Mouse (Mus musculus) heart, embryonic 15.5 days (tissue): Measurements from ENCODE around the gene Hs6st1. TPM values are rescaled to one million over a fixed set of nuclear protein-coding genes. Genes with fewer than 3 reads are reported as not detected.

ENCODE experiments used
- ATAC-seq: fragments of 200-750 bp; cut with Nextera tagmentation; replicated peaks from 2 replicates; pipeline ENCODE4 v1.8.0; 2017; ENCODE audit warnings: low read depth, moderate TSS enrichment; ENCODE audit not compliant: insufficient number of reproducible peaks, insufficient read depth, low FRiP score
- H3K27ac ChIP-seq: fragments of 300-500 bp; sonication (generic); 2 replicates; pipeline ENCODE4 v1.5.1; 2015; ENCODE audit warnings: mild to moderate bottlenecking, inconsistent platforms
- H3K27me3 ChIP-seq: fragments of 300-500 bp; sonication (generic); 2 replicates; pipeline ENCODE4 v1.6.1; 2015; ENCODE audit warnings: inconsistent platforms
- H3K36me3 ChIP-seq: fragments of 300-500 bp; sonication (generic); 2 replicates; pipeline ENCODE4 v1.6.1; 2015; ENCODE audit warnings: mild to moderate bottlenecking, inconsistent platforms
- H3K4me1 ChIP-seq: fragments of 300-500 bp; sonication (generic); replicated peaks from 2 replicates; pipeline ENCODE4 v1.6.1; 2015; ENCODE audit warnings: inconsistent platforms
- H3K4me2 ChIP-seq: fragments of 300-500 bp; sonication (generic); 2 replicates; pipeline ENCODE4 v1.6.1; 2015; ENCODE audit warnings: inconsistent platforms, mild to moderate bottlenecking, moderate library complexity
- H3K4me3 ChIP-seq: fragments of 300-500 bp; sonication (generic); 2 replicates; pipeline ENCODE4 v1.5.1; 2015; ENCODE audit warnings: mild to moderate bottlenecking, inconsistent platforms
- H3K9ac ChIP-seq: fragments of 300-500 bp; sonication (generic); 2 replicates; pipeline ENCODE4 v1.6.1; 2015; ENCODE audit warnings: mild to moderate bottlenecking, inconsistent platforms
- H3K9me3 ChIP-seq: fragments of 300-500 bp; sonication (generic); replicated peaks from 2 replicates; pipeline ENCODE4 v1.6.1; 2016; ENCODE audit warnings: inconsistent platforms
- WGBS: fragments of 180-500 bp; shearing (Covaris S2); methylation state at CpG from one replicate; pipeline ENCODE4 v1.1.7; 2015; ENCODE audit warnings: mixed read lengths; 5-methylcytosine and 5-hydroxymethylcytosine counted together
- polyA plus RNA-seq: library from polyadenylated mRNA; unstranded; fragments of >200 nt; fragmentation: Nextera tagmentation; extraction: Ambion mirVana; gene quantifications from 2 replicates; pipeline ENCODE4 v1.2.1, GENCODE M21; 2015

Gene Hs6st1
- polyA plus RNA-seq, 1 experiment from 2014 or later = 8.0 TPM

GRCm38 (mm10) chr1:36112665-36113064, 44.5 kb downstream of the Hs6st1 start:
- no peak for ATAC-seq
- Histone ChIP-seq H3K9me3 (no peaks in the 10 kb centered on the region), H3K36me3 (no peaks in the 10 kb centered on the region), H3K4me3 (no peak overlapping the region), H3K27ac (no peak overlapping the region), H3K4me1 (no peaks in the 10 kb centered on the region), H3K4me2 (no peak overlapping the region), H3K9ac (no peak overlapping the region), H3K27me3 (no peaks in the 10 kb centered on the region)
- 83% methylated on average over 3 of the region's 3 CpGs for WGBS

GRCm38 (mm10) chr1:36113670-36114069, 45.5 kb downstream of the Hs6st1 start:
- Histone ChIP-seq H3K4me3 (no peak overlapping the region), H3K27me3 (no peaks in the 10 kb centered on the region), H3K9me3 (no peaks in the 10 kb centered on the region), H3K4me2 (no peak overlapping the region), H3K4me1 (no peaks in the 10 kb centered on the region), H3K9ac (no peak overlapping the region), H3K36me3 (no peaks in the 10 kb centered on the region), H3K27ac (no peak overlapping the region)
- WGBS = 79% methylated on average over 8 of the region's 8 CpGs
- ATAC-seq = no peak

- Histone ChIP-seq H3K4me1 (no peaks in the 10 kb centered on the region), H3K4me3 (no peak overlapping the region), H3K4me2 (no peak overlapping the region), H3K27ac (no peak overlapping the region), H3K9me3 (no peaks in the 10 kb centered on the region), H3K27me3 (no peaks in the 10 kb centered on the region), H3K9ac (no peak overlapping the region), H3K36me3 (no peaks in the 10 kb centered on the region)
- ATAC-seq = no peak
- 88% methylated on average over 3 of the region's 3 CpGs for WGBS
Observed at GRCm38 (mm10) chr1:36114844-36115243, 46.6 kb downstream of the Hs6st1 start.

GRCm38 (mm10) chr1:36116488-36116887, 48.3 kb downstream of the Hs6st1 start:
- no peak overlapping the region for H3K4me2 ChIP-seq
- H3K27me3 ChIP-seq = no peaks in the 10 kb centered on the region
- WGBS = 73% methylated on average over 5 of the region's 5 CpGs
- no peak overlapping the region for H3K27ac ChIP-seq
- H3K4me1 ChIP-seq = no peaks in the 10 kb centered on the region
- no peaks in the 10 kb centered on the region for H3K9me3 ChIP-seq
- no peak overlapping the region for H3K4me3 ChIP-seq
- H3K36me3 ChIP-seq = no peaks in the 10 kb centered on the region
- ATAC-seq = no peak
- no peak overlapping the region for H3K9ac ChIP-seq

GRCm38 (mm10) chr1:36118061-36118685, 50.0 kb downstream of the Hs6st1 start:
- Histone ChIP-seq H3K4me1 (no peaks in the 10 kb centered on the region), H3K4me3 (no peak overlapping the region), H3K4me2 (no peak overlapping the region), H3K9me3 (no peaks in the 10 kb centered on the region), H3K27ac (no peak overlapping the region), H3K9ac (no peak overlapping the region), H3K36me3 (no peaks in the 10 kb centered on the region), H3K27me3 (no peaks in the 10 kb centered on the region)
- ATAC-seq = no peak
- WGBS = 77% methylated on average over 9 of the region's 9 CpGs

GRCm38 (mm10) chr1:36118958-36119357, 50.8 kb downstream of the Hs6st1 start:
- H3K9ac ChIP-seq = no peak overlapping the region
- no peaks in the 10 kb centered on the region for H3K9me3 ChIP-seq
- no peak overlapping the region for H3K4me2 ChIP-seq
- 82% methylated on average over 3 of the region's 3 CpGs for WGBS
- H3K4me3 ChIP-seq = no peak overlapping the region
- H3K27me3 ChIP-seq = no peaks in the 10 kb centered on the region
- no peak for ATAC-seq
- H3K36me3 ChIP-seq = no peaks in the 10 kb centered on the region
- no peaks in the 10 kb centered on the region for H3K4me1 ChIP-seq
- no peak overlapping the region for H3K27ac ChIP-seq

GRCm38 (mm10) chr1:36119426-36119825, 51.2 kb downstream of the Hs6st1 start:
- Histone ChIP-seq H3K36me3 (no peaks in the 10 kb centered on the region), H3K4me3 (no peak overlapping the region), H3K27ac (no peak overlapping the region), H3K4me1 (no peaks in the 10 kb centered on the region), H3K27me3 (no peaks in the 10 kb centered on the region), H3K4me2 (no peak overlapping the region), H3K9me3 (no peaks in the 10 kb centered on the region), H3K9ac (no peak overlapping the region)
- ATAC-seq = no peak
- WGBS = 85% methylated on average over 4 of the region's 4 CpGs

- Histone ChIP-seq H3K9ac (no peak overlapping the region), H3K36me3 (no peaks in the 10 kb centered on the region), H3K4me2 (no peak overlapping the region), H3K9me3 (no peaks in the 10 kb centered on the region), H3K27ac (no peak overlapping the region), H3K4me3 (no peak overlapping the region), H3K27me3 (no peaks in the 10 kb centered on the region), H3K4me1 (no peaks in the 10 kb centered on the region)
- ATAC-seq = no peak
- WGBS = 82% methylated on average over 8 of the region's 8 CpGs
Observed at GRCm38 (mm10) chr1:36121172-36121571, 53.0 kb downstream of the Hs6st1 start.

- ATAC-seq = no peak
- Histone ChIP-seq H3K9ac (no peak overlapping the region), H3K27me3 (no peaks in the 10 kb centered on the region), H3K36me3 (no peaks in the 10 kb centered on the region), H3K4me3 (no peak overlapping the region), H3K9me3 (no peaks in the 10 kb centered on the region), H3K4me2 (no peak overlapping the region), H3K4me1 (peaks cover under 1% of the 10 kb centered on the region; the same call in 1 of the 2 replicates), H3K27ac (no peak overlapping the region)
- WGBS = 48% methylated on average over 7 of the region's 7 CpGs
Observed at GRCm38 (mm10) chr1:36125076-36125475, 56.9 kb downstream of the Hs6st1 start.

GRCm38 (mm10) chr1:36129126-36129525, 60.9 kb downstream of the Hs6st1 start:
- Histone ChIP-seq H3K9me3 (no peaks in the 10 kb centered on the region), H3K4me1 (peaks cover 37% of the 10 kb centered on the region), H3K27me3 (no peaks in the 10 kb centered on the region), H3K4me3 (no peak overlapping the region), H3K4me2 (no peak overlapping the region), H3K9ac (no peak overlapping the region), H3K27ac (0 out of 2 replicates have a peak overlapping the region, but pooled peaks have one; percentile 3), H3K36me3 (no peaks in the 10 kb centered on the region)
- ATAC-seq = no peak
- WGBS = 39% methylated on average over 4 of the region's 4 CpGs

- 89% methylated on average over 8 of the region's 8 CpGs for WGBS
- H3K9me3 ChIP-seq = no peaks in the 10 kb centered on the region
- ATAC-seq = no peak
- H3K9ac ChIP-seq = no peak overlapping the region
- no peaks in the 10 kb centered on the region for H3K36me3 ChIP-seq
- H3K27me3 ChIP-seq = no peaks in the 10 kb centered on the region
- H3K27ac ChIP-seq = peak overlapping the region; percentile 13; the same call in 1 of the 2 replicates
- no peak overlapping the region for H3K4me2 ChIP-seq
- H3K4me1 ChIP-seq = peaks cover 37% of the 10 kb centered on the region
- no peak overlapping the region for H3K4me3 ChIP-seq
Observed at GRCm38 (mm10) chr1:36129881-36130280, 61.7 kb downstream of the Hs6st1 start.

- H3K27me3 ChIP-seq = no peaks in the 10 kb centered on the region
- H3K4me3 ChIP-seq = no peak overlapping the region
- no peak overlapping the region for H3K9ac ChIP-seq
- no peak; the same call in 1 of the 2 replicates for ATAC-seq
- H3K27ac ChIP-seq = peak overlapping the region; percentile 13; the same call in 1 of the 2 replicates
- H3K4me1 ChIP-seq = peaks cover 37% of the 10 kb centered on the region
- 59% methylated on average over 4 of the region's 4 CpGs for WGBS
- no peaks in the 10 kb centered on the region for H3K36me3 ChIP-seq
- H3K9me3 ChIP-seq = no peaks in the 10 kb centered on the region
- no peak overlapping the region for H3K4me2 ChIP-seq
Observed at GRCm38 (mm10) chr1:36130307-36131035, 62.3 kb downstream of the Hs6st1 start.
